Mouse (Mus musculus): ENCODE data around the gene Ppp4r2.

The Ppp4r2 gene

GRCm38 (mm10) chr6:100885376-100885775, 52.0 kb downstream of the Ppp4r2 start:
- no peak for DNase-seq

DNA sequence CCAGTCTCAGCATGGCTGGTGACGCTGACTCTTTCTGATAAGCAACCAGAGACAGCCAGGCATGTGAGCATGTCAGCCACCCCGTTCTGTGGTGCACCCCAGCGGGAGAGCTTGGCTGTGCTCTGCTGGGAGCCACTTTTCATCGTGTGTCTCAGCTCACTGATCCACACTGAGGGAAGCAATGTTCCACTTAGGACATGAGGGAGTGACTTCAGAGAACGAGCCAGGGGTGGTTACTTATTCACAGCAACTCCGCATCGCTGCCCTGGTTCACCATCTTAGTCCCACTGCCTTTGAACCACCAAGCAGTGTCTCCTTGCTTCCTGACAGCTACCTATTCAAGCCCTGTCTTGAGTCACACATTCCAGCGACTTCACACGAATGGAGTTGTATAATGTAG, 53.6 kb downstream of the Ppp4r2 start:
- no peak for DNase-seq

DNA sequence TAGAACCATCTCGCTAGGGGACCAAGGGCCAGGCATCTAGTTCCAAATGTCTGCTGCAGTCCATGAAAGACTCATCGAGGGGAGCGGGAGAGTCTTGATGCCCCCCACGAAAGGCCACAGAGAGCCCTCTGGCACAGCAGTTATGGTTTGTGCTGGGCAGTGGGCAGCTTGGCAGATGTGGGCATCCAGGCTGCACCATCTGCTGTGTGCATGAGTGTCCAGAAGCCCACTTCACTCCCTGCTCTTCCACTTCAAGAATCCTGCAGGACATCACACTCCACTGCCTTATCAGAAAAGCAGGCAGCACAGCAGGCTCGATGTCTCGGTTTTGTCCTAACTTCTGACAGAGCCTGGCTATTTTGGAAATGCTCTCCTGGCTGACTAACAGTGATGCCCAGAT, 55.9 kb downstream of the Ppp4r2 start:
- DNase-seq, result no peak

DNA sequence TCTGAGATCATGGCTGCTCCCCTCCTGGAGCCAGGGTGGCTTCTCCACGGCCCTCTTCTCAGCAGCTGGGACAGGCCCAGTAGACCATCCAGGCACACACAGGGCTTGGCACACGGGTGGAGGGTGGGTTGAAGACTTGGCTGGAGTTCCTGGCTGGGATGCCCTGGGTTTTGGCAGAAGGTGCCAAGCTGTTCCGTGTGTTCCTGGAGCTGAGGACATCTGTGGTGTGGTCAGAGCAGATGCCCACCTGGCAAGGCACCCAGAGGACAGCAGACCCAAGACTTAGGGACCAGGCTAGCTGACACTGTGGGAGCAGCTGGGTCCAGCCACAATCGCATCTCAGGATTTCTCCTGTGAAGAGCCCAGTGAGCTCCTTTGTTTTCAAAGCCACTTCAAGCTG, 59.1 kb downstream of the Ppp4r2 start:
- no peak for DNase-seq

GRCm38 (mm10) chr6:100893073-100893472, 59.7 kb downstream of the Ppp4r2 start:
- DNase-seq, result no peak

DNA sequence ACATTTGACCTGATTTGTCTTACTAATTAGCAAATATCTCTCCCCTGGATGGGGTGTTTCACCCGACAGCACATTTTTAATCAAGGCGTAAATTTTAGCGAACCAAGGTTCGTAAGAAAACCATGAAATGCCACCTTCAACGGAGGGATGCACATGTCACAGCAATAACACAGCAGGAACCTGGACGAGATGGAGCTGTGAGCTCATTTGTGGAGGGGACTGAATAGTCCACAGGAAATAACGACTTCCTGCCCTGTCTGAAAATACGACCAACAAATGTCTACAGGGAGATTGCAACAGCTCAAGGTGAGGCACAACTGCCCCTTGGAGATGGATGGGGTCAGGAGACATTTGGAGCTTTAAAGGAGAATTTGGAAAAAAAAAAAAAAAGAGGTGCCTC, 61.8 kb downstream of the Ppp4r2 start:
- no peak for DNase-seq

- no peak for DNase-seq
Measured at GRCm38 (mm10) chr6:100896883-100897282, 63.5 kb downstream of the Ppp4r2 start.

DNA sequence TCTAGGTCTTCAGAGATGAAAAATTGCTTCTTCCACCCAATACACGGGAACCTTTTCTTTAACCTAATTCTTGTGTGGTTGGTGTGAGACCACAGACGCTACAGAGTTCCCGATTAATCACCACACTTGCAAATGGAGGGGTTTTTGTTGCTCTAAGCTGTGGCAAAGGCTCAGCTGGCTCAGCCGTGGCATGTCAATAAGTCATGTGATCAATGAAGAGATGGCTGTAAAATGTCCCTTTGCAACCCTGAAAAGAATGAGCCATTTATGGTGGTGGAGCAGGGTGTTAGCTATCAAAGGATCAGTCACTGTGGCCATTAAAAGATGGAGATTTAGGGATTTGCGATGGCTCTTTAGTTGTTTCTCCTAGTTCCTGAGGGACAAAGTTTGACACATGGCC, 71.0 kb downstream of the Ppp4r2 start:
- DNase-seq, result peak in 1 of 2 experiments; percentile 16

DNA sequence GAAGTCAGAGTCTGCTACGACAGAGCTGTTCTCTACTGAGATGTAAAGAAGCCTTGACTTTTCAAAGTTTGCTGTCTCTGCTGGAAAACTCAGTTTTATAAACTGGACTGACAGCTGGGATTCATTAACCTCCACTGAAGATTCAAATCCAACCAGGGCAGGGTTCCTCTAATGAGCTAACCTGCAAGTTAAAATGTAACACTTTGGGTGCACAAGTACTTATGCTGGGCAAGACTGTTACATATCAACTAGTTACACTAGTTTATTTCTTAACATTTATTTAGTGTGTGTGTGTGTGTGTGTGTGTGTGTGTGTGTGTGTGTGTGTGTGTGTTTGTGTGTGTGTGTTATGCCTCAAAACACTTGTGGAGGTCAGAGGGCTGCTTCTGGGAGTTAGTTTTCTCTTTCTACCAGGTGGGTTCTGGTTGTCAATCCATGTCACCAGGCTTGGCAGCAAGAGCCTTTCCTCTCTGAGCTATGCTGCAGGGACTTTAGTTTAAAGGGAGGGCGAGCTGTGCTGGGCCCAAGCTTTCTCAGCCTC, 76.8 kb downstream of the Ppp4r2 start:
- peak; percentile 13 to 29 for DNase-seq

All from kidney, postnatal 4 days (tissue).